Mouse (Mus musculus): ENCODE measurements around the gene Padi2.

The Padi2 gene

GRCm38 (mm10) chr4:140986024-140986710 is 80.0 kb downstream of the Padi2 start:
- DNase-seq (ENCODE audit: inconsistent ontology term), result no peak

GRCm38 (mm10) chr4:140986711-140987395 is 80.7 kb downstream of the Padi2 start, which contains the start of gene Atp13a2:
Gene Atp13a2 (plus strand): TSS chr4:140986873.
- DNase-seq (ENCODE audit: inconsistent ontology term), result peak; percentile 92

- DNase-seq (ENCODE audit: inconsistent ontology term), result no peak
Observed at GRCm38 (mm10) chr4:140987476-140987875, 81.3 kb downstream of the Padi2 start.

GRCm38 (mm10) chr4:140988706-140989290 is 82.7 kb downstream of the Padi2 start:
- no peak for DNase-seq (ENCODE audit: inconsistent ontology term)

- DNase-seq (ENCODE audit: inconsistent ontology term), result no peak
Observed at GRCm38 (mm10) chr4:140989447-140989846, 83.3 kb downstream of the Padi2 start.

GRCm38 (mm10) chr4:140992215-140992614 is 86.1 kb downstream of the Padi2 start:
- DNase-seq (ENCODE audit: inconsistent ontology term), result no peak

GRCm38 (mm10) chr4:140993846-140994245 is 87.7 kb downstream of the Padi2 start:
- no peak for DNase-seq (ENCODE audit: inconsistent ontology term)

- no peak for DNase-seq (ENCODE audit: inconsistent ontology term)
Observed at GRCm38 (mm10) chr4:140995811-140996210, 89.7 kb downstream of the Padi2 start.

GRCm38 (mm10) chr4:140996812-140997211 is 90.7 kb downstream of the Padi2 start:
- no peak for DNase-seq (ENCODE audit: inconsistent ontology term)

All from Muller cell, postnatal 12 days (primary cell).